Mouse (Mus musculus) ES-Bruce4 (cell line): Measurements from ENCODE around the gene Olfr221.

Experiments
- CTCF ChIP-seq: IDR thresholded peaks from one replicate; pipeline ENCODE4 v1.8.1; 2011; ENCODE audit warnings: low read depth, low read length
- EP300 ChIP-seq: IDR thresholded peaks from 2 replicates; pipeline ENCODE4 v1.6.1; 2011; ENCODE audit warnings: low read depth, low read length; ENCODE audit not compliant: insufficient read depth

DNA sequence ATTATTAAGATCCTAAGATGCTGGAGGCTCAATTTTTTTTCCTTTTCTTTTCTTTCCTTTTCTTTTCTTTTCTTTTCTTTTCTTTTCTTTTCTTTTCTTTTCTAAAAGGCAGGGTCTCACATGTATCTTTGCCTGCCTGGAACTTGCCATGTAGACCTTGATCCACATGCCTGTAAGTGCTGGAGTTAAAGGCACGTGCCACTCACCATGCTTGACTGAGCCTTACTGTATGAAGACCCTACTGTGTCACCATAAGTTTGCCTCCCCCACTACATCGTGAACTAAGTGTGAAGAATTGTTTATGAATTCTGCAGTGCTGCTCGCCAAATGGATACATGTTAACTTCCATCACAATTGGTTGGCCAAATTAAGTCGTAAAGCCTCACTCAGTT is 21.1 kb downstream of the Olfr221 start:
- TF ChIP-seq CTCF (no peak), EP300 (no peak)
